Mouse (Mus musculus) c-Kit-negative CD71-positive TER-119-positive erythroid progenitor cells, embryonic 14.5 days (primary cell): ENCODE measurements around the gene Hdhd3.

Source experiments
- DNase-seq: peaks from one replicate; pipeline ENCODE4 v3.0.0-alpha.2; 2013; ENCODE audit warnings: low read depth, low spot score

Gene Hdhd3

GRCm38 (mm10) chr4:62477542-62478244 is 25.6 kb downstream of the Hdhd3 start:
- no peak for DNase-seq

DNA sequence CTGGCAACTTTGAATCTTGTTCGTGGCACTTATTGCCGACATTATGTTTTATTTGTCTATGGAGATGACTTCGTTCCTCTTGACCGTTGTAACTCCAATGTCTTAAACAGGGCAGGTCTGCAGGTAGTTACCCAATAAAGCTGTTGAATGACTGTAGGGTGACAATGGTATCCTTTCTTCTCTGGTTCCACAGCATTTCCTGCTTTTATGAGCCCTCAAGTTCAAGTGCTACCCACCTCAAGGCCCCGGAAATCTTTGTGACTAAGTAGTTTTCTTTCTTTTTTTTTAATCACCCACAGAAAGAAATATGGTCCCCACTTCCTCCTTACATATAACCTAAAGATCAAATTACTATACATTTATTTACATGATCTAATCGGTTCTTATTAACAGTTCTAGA is 27.5 kb downstream of the Hdhd3 start:
- DNase-seq, result no peak

DNA sequence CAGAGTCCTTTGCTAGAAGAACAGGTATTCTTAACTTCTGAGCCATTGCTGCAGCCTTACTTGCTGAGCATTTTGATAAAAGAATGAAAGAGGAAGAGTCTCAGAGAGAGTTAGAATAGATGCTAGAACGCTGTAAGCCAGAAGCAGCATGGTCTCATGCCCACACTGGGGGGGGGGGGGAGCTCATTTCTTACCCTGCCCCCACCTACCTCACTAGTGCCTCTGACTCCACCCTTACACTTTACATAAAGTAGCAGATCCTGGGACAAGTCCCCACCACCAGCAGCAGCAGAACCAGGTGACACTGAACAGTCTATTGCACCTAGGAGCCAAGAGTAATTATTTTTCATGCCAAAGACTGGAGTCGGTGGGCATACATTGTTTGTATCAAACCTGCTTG is 28.1 kb downstream of the Hdhd3 start:
- no peak for DNase-seq

DNA sequence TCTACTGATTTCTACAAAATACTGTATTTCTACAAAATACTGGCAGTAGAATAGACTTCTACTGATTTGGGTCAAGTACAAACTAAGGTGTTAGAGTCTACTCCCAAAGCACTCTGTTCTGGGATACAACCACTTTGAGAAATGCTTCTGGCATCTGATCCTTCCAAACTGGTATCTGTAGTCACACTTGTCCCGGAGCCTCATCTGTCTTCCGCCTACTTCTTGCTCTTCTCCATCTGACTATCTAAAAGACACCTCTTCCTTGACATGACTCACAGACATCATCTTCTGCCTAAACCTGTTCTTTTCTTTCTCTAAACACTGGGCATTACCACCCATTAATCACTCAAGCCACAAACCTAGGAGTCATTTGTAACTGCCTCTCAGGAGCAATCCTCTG is 31.2 kb downstream of the Hdhd3 start:
- DNase-seq, result no peak

DNA sequence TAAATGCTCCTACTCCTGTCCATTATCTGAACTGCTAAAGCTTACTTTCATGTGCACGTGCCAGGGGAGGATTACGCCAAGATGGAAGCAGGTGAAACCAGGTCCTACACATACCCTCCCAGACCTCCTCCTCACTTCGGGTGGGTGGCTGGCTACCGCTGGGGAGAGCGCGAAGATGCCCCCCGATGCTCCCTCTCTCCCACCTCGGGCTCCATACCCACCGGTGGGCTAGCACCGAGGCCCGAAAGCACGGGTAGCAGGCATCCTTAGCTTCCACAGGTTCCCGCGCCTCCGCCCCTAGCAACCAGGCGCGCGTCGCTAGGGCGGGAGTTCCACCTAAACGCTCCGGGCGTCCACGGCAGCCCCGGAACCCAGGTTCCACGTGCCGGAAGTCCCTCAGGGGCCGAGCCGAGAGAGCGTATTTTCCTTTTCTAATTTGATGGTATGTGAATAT is 32.6 kb downstream of the Hdhd3 start, which contains the start of gene Wdr31:
Gene Wdr31 (minus strand): TSS at position 299 of the 454 bp plus-strand sequence.
- peak; percentile 71 for DNase-seq

GRCm38 (mm10) chr4:62468158-62468557 is 35.1 kb downstream of the Hdhd3 start:
- DNase-seq, result no peak

DNA sequence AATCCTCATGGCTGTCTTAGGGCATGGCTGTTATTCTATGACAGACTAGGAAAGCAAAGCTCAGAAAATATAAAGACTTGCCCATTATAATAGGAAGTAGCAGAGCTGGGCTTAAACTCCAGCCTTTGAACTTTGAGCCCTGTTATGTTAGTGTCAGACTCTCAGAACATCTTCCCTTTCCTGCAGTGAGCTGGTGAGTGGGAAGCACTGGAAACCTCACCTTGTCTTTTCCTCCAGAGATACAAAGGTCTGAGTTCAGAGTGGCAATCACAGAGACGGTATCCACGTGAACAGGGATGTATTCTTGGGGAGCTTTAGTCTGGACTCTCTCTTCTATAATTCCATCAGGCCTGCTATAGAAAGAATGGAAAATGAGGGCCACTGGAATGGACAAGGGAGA is 40.1 kb downstream of the Hdhd3 start:
- no peak for DNase-seq

- DNase-seq, result no peak
Measured at GRCm38 (mm10) chr4:62460348-62460747, 42.9 kb downstream of the Hdhd3 start.

DNA sequence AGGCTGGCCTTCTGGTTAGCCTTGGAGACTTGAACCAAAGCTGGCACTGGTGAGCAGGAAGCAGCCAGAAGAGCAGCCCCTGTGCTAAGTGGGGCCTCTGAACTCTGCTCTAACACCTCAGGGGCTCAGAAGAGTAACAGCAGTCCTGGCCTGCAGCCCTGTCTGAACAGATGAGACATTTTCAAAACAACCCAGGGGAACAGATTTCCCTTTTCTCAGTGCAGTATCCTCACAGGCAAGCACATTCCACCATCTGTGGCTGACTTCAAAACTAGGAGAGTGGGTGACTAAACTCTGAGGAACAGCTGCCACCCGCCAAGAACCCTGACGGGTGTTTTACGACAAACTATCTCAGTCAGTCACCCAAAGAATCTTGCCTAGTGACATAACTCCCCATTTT is 44.2 kb downstream of the Hdhd3 start:
- no peak for DNase-seq

DNA sequence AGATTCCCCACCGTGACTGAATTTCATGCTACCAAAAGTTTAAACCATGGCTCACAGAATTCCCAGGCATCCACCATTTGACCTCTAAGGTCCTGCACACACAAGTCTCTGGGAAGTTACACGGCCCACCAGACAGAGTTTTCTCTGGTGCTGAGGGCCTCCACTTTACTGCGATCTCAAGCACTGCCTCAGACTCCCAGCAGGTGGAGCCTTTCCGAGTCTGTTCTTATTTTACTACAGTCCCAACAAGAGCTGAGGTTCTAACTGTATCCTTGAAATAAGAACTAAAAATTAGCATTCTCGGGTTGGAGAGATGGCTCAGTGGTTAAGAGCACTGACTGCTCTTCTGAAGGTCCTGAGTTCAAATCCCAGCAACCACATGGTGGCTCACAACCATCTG is 48.3 kb downstream of the Hdhd3 start:
- DNase-seq, result peak; percentile 9
